Mouse (Mus musculus) cerebral cortex, adult 2 months (tissue): Measurements from ENCODE around the gene Tsga13.

Source experiments
- WGBS: fragments of 180-500 bp; shearing (Covaris S2); methylation state at CpG from one replicate; pipeline ENCODE4 v1.1.7; 2018; 5-methylcytosine and 5-hydroxymethylcytosine counted together

The Tsga13 gene

GRCm38 (mm10) chr6:30855205-30855604, 60.2 kb downstream of the Tsga13 start:
- WGBS, result 90% methylated on average over 2 of the region's 2 CpGs

GRCm38 (mm10) chr6:30849818-30850217, 65.6 kb downstream of the Tsga13 start:
- WGBS, result 73% methylated on average over 2 of the region's 2 CpGs
